Mouse (Mus musculus) midbrain, embryonic 15.5 days (tissue): ENCODE measurements at regions not wholly inside any gene's neighbourhood (a gene's known extent, or its start where the extent isn't known, plus 50 kb on each side); places are given as distances from the start of the nearest gene placed in this dataset.

Source experiments
- ATAC-seq: fragments of 200-750 bp; cut with Nextera tagmentation; replicated peaks from 2 replicates; pipeline ENCODE4 v1.8.0; 2017; ENCODE audit warnings: moderate TSS enrichment
- H3K27ac ChIP-seq: fragments of 300-500 bp; sonication (generic); 2 replicates; pipeline ENCODE4 v1.5.1; 2015; ENCODE audit warnings: mild to moderate bottlenecking, inconsistent platforms
- H3K27me3 ChIP-seq: fragments of 300-500 bp; sonication (generic); replicated peaks from 2 replicates; pipeline ENCODE4 v1.6.1; 2015; ENCODE audit warnings: inconsistent platforms
- H3K36me3 ChIP-seq: fragments of 300-500 bp; sonication (generic); replicated peaks from 2 replicates; pipeline ENCODE4 v1.6.1; 2015; ENCODE audit warnings: inconsistent platforms
- H3K4me1 ChIP-seq: fragments of 300-500 bp; sonication (generic); 2 replicates; pipeline ENCODE4 v1.6.1; 2015; ENCODE audit warnings: inconsistent platforms
- H3K4me2 ChIP-seq: fragments of 300-500 bp; sonication (generic); 2 replicates; pipeline ENCODE4 v1.6.1; 2015; ENCODE audit warnings: inconsistent platforms, mild to moderate bottlenecking, moderate library complexity
- H3K4me3 ChIP-seq: fragments of 300-500 bp; sonication (generic); 2 replicates; pipeline ENCODE4 v1.5.1; 2015; ENCODE audit warnings: mild to moderate bottlenecking, inconsistent platforms
- H3K9ac ChIP-seq: fragments of 300-500 bp; sonication (generic); 2 replicates; pipeline ENCODE4 v1.6.1; 2015; ENCODE audit warnings: mild to moderate bottlenecking, inconsistent platforms
- H3K9me3 ChIP-seq: fragments of 300-500 bp; sonication (generic); 2 replicates; pipeline ENCODE4 v1.6.1; 2016; ENCODE audit warnings: inconsistent platforms
- WGBS: fragments of 180-500 bp; shearing (Covaris S2); methylation state at CpG from one replicate; pipeline ENCODE4 v1.1.7; 2015; ENCODE audit warnings: mixed read lengths; 5-methylcytosine and 5-hydroxymethylcytosine counted together

DNA sequence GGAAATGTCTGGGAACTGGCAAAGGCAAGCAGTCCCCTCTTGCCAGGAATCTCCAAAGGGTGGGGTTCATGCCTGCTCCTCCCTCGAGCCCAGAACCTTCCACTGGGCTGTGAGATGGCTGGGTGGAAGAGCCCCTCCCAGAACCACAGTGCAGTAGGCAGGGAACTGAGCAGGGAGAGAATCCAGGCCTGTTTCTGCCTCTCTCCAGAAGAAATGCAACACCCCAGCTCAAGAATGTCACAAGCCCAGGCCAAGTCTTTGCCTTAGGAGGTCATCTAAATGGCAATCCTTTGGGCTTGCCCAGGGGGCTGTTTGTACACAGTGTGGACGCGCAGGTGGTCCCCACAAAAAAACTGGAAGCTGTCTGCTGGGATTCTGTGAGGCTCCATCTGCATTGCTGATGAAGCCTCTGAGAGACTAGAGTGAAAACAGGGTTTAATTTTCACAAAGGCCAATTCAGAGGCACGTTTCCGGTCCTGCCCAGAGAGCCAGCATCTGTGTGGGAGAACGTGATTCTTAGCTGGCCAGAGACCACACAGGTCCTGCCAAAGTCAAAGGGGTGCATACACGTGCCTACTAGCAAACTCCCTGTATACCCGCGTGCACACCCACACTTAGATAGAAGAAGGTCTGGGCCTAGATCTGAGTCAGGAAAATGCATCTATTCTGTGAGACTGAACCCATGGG is 129.0 kb downstream of the Hmg20a start:
- Histone ChIP-seq H3K9me3 (no peaks in the 10 kb centered on the region), H3K27ac (no peak overlapping the region), H3K4me1 (peaks cover 13% of the 10 kb centered on the region), H3K4me3 (no peak overlapping the region), H3K9ac (no peak overlapping the region), H3K4me2 (no peak overlapping the region), H3K36me3 (no peaks in the 10 kb centered on the region), H3K27me3 (no peaks in the 10 kb centered on the region)
- ATAC-seq = no peak
- WGBS = 32% methylated on average over 9 of the region's 9 CpGs

GRCm38 (mm10) chr9:56549774-56550173 is 131.4 kb downstream of the Hmg20a start:
- H3K4me3 ChIP-seq = no peak overlapping the region
- no peak overlapping the region for H3K4me2 ChIP-seq
- 75% methylated on average over 8 of the region's 8 CpGs for WGBS
- H3K9ac ChIP-seq = no peak overlapping the region
- H3K4me1 ChIP-seq = peaks cover 25% of the 10 kb centered on the region
- H3K27ac ChIP-seq = no peak overlapping the region
- no peaks in the 10 kb centered on the region for H3K9me3 ChIP-seq
- H3K36me3 ChIP-seq = no peaks in the 10 kb centered on the region
- no peaks in the 10 kb centered on the region for H3K27me3 ChIP-seq
- no peak for ATAC-seq

- 66% methylated on average over 4 of the region's 4 CpGs for WGBS
- no peak for ATAC-seq
- no peak overlapping the region for H3K9ac ChIP-seq
- no peaks in the 10 kb centered on the region for H3K9me3 ChIP-seq
- no peak overlapping the region for H3K4me2 ChIP-seq
- no peaks in the 10 kb centered on the region for H3K27me3 ChIP-seq
- no peaks in the 10 kb centered on the region for H3K36me3 ChIP-seq
- no peak overlapping the region for H3K4me3 ChIP-seq
- no peak overlapping the region for H3K27ac ChIP-seq
- peaks cover 25% of the 10 kb centered on the region for H3K4me1 ChIP-seq
These were observed 131.8 kb downstream of the Hmg20a start for GRCm38 (mm10) chr9:56550178-56550577.

DNA sequence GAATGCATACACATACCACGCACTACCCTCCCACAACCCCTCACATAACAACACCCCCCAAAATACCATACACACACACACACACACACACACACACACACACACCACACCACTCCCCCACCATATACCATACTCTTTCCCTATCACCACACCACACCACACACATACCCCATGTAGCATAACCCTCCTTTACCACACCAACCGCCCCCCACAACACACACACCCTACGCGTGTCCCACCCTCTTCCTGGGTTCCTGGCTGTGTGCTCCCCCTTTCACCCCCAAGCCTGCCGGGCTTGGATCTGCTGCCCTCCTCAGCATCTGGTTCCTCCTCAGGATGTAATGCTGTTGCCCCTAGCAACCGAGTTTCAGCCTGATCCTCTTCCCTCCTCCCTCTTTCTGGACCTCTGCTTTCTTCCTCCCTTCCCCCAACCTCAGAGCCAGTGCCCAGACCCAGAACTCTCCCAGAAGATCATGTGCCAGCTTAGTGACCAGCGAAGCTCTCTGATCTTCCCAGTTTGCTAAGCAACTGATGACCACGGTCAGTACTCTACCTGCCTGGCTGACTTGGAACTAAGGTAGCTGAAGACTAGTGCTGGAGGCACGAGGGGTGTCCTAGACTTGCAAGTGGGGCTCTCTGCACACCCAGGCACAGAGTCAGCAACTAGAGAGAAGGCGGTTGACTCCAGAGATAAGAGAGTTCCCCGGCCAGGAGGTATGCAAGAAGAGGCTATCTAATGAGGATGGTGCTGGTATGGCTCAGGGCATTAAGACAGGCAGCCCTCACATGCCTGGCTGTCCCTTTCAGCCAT is 133.2 kb downstream of the Hmg20a start:
- no peak overlapping the region for H3K4me3 ChIP-seq
- H3K9ac ChIP-seq = no peak overlapping the region
- peaks cover 25% of the 10 kb centered on the region for H3K4me1 ChIP-seq
- ATAC-seq = peak; percentile 59
- H3K27me3 ChIP-seq = no peaks in the 10 kb centered on the region
- H3K9me3 ChIP-seq = no peaks in the 10 kb centered on the region
- no peaks in the 10 kb centered on the region for H3K36me3 ChIP-seq
- 47% methylated on average over 11 of the region's 11 CpGs for WGBS
- peak overlapping the region; percentile 15; the same call in 1 of the 2 replicates for H3K4me2 ChIP-seq
- H3K27ac ChIP-seq = peak overlapping the region; percentile 51; the same call in 1 of the 2 replicates

DNA sequence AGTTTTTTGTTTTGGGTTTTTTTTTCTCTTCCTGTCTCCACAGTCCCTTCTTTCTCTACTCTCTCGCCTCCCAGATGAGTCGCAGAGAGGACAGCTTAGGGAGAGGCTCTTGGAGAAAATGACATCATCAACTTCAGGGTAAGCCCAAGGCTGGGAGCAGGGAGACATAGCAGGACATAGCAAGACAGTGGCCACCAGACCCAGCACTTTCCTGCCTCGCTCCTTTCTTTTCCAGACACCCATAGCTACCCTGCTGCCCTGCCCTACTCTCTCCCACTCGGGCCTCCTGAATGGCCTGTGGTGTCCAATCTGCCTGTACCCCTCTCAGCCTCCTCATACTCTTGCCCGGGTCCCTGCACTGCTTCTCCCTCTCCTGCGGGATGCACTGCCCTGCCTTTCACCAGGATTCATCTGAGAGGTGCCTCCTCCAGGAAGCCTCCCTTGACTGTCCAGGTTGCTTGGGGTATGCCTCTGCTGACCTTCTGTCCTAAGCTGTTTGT is 133.8 kb downstream of the Hmg20a start:
- Histone ChIP-seq H3K9ac (no peak overlapping the region), H3K4me1 (peaks cover 25% of the 10 kb centered on the region), H3K4me3 (no peak overlapping the region), H3K4me2 (no peak overlapping the region), H3K36me3 (no peaks in the 10 kb centered on the region), H3K27me3 (no peaks in the 10 kb centered on the region), H3K9me3 (no peaks in the 10 kb centered on the region), H3K27ac (peak overlapping the region; percentile 51; the same call in 1 of the 2 replicates)
- no peak for ATAC-seq
- 68% methylated on average over 6 of the region's 6 CpGs for WGBS

DNA sequence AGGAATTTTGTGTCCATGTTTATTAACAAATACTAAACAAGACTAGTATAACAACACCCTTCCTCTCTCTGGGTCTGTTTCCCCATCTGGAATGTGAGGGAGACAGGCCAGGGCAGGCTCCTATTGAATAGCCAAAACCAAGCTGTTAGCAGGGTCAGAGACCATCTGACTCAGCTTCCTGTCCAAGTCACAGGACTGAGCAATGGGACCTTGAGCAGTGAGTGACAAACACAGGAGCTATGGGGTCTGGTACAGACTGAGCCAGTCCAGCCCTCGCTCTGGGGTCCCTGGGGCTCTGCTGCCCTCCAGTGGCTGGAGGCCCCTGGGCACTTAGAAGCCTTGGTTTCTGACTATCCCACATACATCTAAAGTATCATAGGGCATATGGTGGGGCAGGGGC is 134.4 kb downstream of the Hmg20a start:
- H3K9ac ChIP-seq = no peak overlapping the region
- no peaks in the 10 kb centered on the region for H3K9me3 ChIP-seq
- H3K4me3 ChIP-seq = no peak overlapping the region
- H3K27me3 ChIP-seq = no peaks in the 10 kb centered on the region
- ATAC-seq = 0 out of 2 replicates have a peak, but pooled peaks have one; percentile 28
- WGBS = 16% methylated on average over 1 of the region's 1 CpGs
- no peak overlapping the region for H3K27ac ChIP-seq
- H3K36me3 ChIP-seq = no peaks in the 10 kb centered on the region
- H3K4me1 ChIP-seq = peaks cover 25% of the 10 kb centered on the region
- H3K4me2 ChIP-seq = no peak overlapping the region

DNA sequence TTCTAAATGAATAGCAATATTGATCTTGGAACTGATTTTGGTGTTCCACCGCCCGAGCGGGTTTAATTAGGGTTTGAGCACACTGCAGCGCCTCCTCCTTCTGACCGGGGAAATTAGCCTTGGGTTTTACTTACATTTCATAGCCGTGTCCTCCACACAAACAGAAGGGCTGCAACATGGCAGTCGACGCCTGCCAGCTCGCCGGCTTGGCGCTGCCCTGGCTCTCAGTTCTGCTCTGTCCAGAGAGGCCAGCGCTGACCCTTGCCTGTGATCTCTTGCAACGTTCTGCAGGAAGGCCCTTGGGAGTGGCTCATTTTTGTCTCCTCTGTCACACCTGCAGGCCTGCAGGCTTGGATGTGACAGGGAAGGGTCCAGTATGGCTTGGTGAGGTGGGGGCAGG is 135.2 kb downstream of the Hmg20a start:
- no peaks in the 10 kb centered on the region for H3K9me3 ChIP-seq
- 0 out of 2 replicates have a peak, but pooled peaks have one; percentile 7 for ATAC-seq
- WGBS = 53% methylated on average over 13 of the region's 13 CpGs
- H3K4me1 ChIP-seq = peaks cover 25% of the 10 kb centered on the region
- H3K27ac ChIP-seq = 0 out of 2 replicates have a peak overlapping the region, but pooled peaks have one; percentile 4
- no peaks in the 10 kb centered on the region for H3K36me3 ChIP-seq
- H3K4me2 ChIP-seq = no peak overlapping the region
- H3K4me3 ChIP-seq = no peak overlapping the region
- no peaks in the 10 kb centered on the region for H3K27me3 ChIP-seq
- no peak overlapping the region for H3K9ac ChIP-seq

GRCm38 (mm10) chr9:56554096-56554495 is 135.7 kb downstream of the Hmg20a start:
- WGBS = 55% methylated on average over 6 of the region's 6 CpGs
- no peaks in the 10 kb centered on the region for H3K27me3 ChIP-seq
- no peaks in the 10 kb centered on the region for H3K36me3 ChIP-seq
- no peak overlapping the region for H3K9ac ChIP-seq
- H3K27ac ChIP-seq = 0 out of 2 replicates have a peak overlapping the region, but pooled peaks have one; percentile 4
- no peak overlapping the region for H3K4me2 ChIP-seq
- H3K4me1 ChIP-seq = peaks cover 25% of the 10 kb centered on the region
- no peaks in the 10 kb centered on the region for H3K9me3 ChIP-seq
- no peak overlapping the region for H3K4me3 ChIP-seq
- ATAC-seq = no peak

DNA sequence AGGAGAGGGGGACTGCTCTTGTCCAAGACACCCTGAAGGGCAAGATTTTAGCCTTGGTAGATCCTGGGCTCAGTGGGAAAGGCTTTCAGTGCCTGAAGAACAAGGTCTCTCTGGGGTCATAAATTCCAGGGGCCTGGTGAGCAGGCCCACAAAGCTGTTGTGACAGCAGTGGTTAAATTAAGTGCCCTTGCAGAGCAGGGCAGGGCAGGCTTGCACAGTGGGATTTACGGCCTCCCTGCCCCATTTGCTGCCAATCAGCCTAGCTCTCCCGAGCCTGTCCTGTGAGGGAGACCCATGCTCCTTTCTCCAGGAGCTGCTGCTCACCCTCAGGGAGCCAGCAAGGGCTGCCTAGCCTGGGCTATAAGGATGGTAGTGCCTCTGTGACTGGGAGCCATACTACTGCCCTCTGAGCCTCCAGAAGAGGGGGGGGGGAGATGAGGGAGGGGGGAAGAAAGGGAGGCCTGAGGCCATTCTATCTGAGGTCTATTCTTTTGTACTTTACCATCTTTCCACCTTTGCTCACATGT is 141.3 kb downstream of the Hmg20a start:
- no peaks in the 10 kb centered on the region for H3K36me3 ChIP-seq
- H3K27me3 ChIP-seq = no peaks in the 10 kb centered on the region
- H3K4me3 ChIP-seq = no peak overlapping the region
- H3K9ac ChIP-seq = no peak overlapping the region
- 25% methylated on average over 2 of the region's 2 CpGs for WGBS
- H3K4me2 ChIP-seq = no peak overlapping the region
- ATAC-seq = no peak
- peaks cover 13% of the 10 kb centered on the region for H3K4me1 ChIP-seq
- no peak overlapping the region for H3K27ac ChIP-seq
- H3K9me3 ChIP-seq = no peaks in the 10 kb centered on the region

DNA sequence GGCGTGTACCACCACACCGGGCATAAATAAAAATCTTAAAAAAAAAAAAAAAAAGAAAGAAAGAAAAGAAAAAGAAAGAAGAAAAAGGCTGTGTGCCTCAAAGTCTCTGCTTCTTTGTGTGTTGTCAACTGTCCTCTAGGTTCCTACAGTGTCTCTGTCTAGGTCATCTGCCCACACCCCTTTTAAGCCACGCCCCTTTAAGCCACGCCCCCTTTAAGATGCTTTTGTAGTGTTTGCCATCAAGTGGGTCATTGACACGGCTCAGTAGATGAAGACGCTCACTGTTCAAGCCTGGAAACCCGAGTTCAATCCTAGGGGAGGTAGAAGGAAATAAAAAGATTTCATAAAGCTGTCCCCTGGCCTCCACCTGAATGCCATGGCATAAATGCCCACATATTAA is 144.0 kb downstream of the Hmg20a start:
- ATAC-seq = no peak
- WGBS = 63% methylated on average over 7 of the region's 7 CpGs
- H3K4me2 ChIP-seq = no peak overlapping the region
- peaks cover 14% of the 10 kb centered on the region for H3K4me1 ChIP-seq
- H3K9ac ChIP-seq = no peak overlapping the region
- H3K36me3 ChIP-seq = no peaks in the 10 kb centered on the region
- no peaks in the 10 kb centered on the region for H3K9me3 ChIP-seq
- no peak overlapping the region for H3K4me3 ChIP-seq
- no peak overlapping the region for H3K27ac ChIP-seq
- no peaks in the 10 kb centered on the region for H3K27me3 ChIP-seq

DNA sequence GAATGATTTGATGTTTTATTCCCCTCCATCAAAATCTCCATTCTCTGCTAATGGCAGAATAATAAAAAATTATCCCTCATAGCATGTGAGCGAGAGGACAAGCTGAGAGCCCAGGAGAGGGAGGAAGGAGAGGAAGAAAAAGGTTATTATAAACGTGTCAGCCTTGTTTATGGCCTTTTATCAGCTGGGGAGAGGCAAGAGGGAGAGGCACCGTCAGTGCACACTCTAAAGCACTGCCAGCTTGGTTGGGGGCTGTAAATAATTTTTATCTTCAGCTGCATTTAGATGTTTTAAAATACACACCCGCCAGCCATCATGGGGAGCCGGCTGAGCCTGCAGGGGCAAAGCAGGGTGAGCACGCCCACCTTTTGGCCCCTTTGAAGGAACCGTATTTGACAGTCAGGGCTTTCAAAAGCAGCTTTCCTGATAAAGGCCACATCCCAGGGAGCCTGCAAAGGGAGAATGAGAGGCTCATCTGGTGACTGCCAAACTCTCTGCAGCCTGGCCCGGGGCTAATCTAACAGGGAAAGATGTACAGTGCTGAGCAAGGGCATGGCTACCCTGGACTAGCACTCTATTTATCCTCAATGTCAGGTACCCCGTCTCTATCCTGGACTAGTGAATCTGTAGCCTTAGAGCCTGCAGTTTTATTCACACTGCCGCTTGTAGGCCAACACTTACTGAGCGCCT is 145.8 kb downstream of the Hmg20a start:
- H3K4me1 ChIP-seq = peaks cover 14% of the 10 kb centered on the region
- WGBS = 15% methylated on average over 11 of the region's 11 CpGs
- no peaks in the 10 kb centered on the region for H3K36me3 ChIP-seq
- H3K9me3 ChIP-seq = no peaks in the 10 kb centered on the region
- 0 out of 2 replicates have a peak overlapping the region, but pooled peaks have one; percentile 18 for H3K27ac ChIP-seq
- H3K9ac ChIP-seq = no peak overlapping the region
- H3K27me3 ChIP-seq = no peaks in the 10 kb centered on the region
- ATAC-seq = 0 out of 2 replicates have a peak, but pooled peaks have one; percentile 37
- H3K4me3 ChIP-seq = no peak overlapping the region
- H3K4me2 ChIP-seq = no peak overlapping the region
